Mouse (Mus musculus): Measurements from ENCODE around the gene Acacb.

The Acacb gene

DNA sequence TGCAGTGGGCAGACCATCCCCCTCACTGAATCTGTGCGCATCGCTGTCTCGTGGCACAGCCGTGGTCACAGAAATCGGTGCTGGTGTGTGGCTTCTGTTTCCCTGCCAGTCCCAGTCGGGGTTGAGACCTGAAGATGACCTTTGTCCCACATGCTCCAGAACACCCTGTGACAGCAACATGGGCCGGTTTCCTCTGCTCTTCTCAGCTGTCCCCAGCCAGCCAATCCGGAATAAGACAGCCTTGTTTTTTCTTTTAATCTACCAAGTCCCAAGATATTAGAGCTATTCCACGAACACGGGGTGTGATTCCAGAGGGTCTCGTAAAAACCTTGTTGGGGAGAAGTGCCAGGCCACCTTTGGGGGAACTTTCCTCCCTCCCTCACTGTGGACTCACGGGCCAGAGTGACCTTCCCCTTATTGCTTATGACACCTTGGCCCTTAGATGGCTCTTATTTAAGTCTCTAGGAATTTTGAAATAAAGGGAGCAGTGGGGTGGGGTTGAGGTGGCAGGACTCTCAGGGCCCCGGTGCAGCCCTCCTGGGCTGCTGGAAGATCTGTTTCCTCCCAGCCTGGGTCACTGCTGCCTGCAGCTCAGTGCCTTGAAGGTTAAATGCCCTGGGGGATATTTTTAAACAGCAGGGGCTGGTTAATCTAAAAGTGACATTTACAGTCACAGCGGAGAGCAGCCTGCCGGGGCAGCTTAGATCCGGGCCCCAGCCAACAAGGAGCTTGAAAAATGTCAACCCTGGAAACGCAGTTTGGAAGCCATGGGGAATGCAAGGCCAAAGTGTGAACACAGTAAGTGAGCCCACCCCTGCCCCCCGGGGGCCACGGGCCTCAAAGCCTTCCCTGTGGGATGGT is at the start of gene Acacb:
Acacb (plus strand) TSS at position 508 of the 861 bp plus-strand sequence.
- no peak for DNase-seq (ENCODE audit: low read depth)

- peak; percentile 83 for DNase-seq (ENCODE audit: low read depth)
These were observed 46.5 kb upstream of the Acacb start for GRCm38 (mm10) chr5:114099709-114100389.

GRCm38 (mm10) chr5:114100390-114101099 is 45.8 kb upstream of the Acacb start:
- no peak for DNase-seq (ENCODE audit: low read depth)

- no peak for DNase-seq (ENCODE audit: low read depth)
These were observed 44.5 kb upstream of the Acacb start for GRCm38 (mm10) chr5:114101873-114102272.

GRCm38 (mm10) chr5:114102807-114103206 is 43.5 kb upstream of the Acacb start:
- DNase-seq (ENCODE audit: low read depth): no peak

GRCm38 (mm10) chr5:114106391-114106935 is 39.9 kb upstream of the Acacb start:
- DNase-seq (ENCODE audit: low read depth): no peak

GRCm38 (mm10) chr5:114113334-114113733 is 33.0 kb upstream of the Acacb start:
- DNase-seq (ENCODE audit: low read depth): no peak

DNA sequence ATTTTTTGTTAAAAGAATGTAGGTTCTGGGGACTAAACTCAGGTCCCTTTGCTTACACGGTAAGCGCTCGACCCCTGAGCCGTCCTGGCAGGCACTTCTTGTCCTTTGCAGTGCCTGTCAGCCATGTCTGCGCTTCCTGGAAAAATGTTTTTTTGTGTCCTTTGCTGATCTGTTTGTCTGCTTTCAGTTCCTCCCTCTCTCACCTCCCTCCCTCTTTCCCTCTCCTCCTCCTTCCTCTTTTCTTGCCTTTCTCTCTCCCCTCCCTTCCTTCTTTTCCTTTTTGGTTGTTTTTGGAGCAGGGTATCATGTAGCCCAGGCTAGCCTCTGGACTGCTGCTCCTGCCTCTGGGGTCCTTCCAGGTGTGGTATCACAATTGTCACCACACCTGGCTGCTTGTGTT is 31.3 kb upstream of the Acacb start:
- no peak for DNase-seq (ENCODE audit: low read depth)

- DNase-seq (ENCODE audit: low read depth): no peak
These were observed 29.7 kb upstream of the Acacb start for GRCm38 (mm10) chr5:114116586-114116985.

DNA sequence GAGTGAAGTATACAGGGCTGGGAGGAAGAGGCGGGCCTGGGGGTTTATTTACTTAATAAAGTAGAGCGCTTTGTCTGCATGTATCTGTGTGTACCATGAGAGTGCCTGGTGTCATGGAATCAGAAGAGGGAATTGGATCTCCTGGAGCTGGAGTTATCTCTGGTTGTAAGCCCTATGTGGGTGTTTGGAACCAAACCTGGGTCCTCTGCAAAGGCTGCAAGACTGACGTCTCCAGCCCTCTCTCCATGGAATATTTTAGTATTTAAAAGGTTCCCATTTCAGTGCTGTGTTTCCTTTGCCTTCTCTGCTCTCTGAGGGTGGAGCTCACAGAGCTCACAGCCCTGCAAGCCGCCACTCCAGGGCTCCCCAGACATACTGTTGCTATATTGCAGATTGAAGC is 26.5 kb upstream of the Acacb start:
- no peak for DNase-seq (ENCODE audit: low read depth)

- DNase-seq (ENCODE audit: low read depth): no peak
These were observed 20.3 kb upstream of the Acacb start for GRCm38 (mm10) chr5:114126008-114126407.

DNA sequence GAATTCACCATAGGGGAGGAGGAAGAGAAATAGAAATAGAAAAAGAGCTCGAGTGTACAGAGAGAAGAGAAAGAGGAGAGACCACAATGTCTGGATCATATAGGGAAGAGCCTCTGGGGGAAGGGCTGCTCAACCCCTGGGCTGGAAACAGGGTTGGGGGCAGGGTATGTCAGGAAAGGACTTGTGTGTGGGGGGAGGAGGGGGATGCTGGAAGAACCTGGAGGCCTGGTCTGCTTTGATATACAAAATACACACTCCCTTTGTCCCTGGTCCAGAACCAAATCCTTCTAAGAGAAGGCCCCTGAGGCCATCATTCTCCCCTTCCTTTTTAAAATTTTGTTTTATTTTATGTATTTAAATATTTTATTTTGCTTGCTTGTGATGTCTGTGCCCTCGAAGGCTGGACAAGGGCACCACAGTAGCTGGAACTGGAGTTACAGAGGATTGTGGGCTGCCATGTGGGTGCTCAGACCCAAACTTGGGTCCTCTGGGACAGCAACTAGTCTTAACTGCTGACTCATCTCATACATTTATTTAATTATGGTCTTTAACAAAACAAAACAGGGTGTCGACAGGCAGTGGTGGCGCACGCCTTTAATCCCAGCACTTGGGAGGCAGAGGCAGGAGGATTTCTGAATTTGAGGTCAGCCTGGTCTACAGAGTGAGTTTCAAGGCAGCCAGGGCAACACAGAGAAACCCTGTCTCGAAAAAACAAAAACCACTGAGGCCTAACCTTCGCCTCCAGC is 19.7 kb upstream of the Acacb start:
- DNase-seq (ENCODE audit: low read depth): no peak

DNA sequence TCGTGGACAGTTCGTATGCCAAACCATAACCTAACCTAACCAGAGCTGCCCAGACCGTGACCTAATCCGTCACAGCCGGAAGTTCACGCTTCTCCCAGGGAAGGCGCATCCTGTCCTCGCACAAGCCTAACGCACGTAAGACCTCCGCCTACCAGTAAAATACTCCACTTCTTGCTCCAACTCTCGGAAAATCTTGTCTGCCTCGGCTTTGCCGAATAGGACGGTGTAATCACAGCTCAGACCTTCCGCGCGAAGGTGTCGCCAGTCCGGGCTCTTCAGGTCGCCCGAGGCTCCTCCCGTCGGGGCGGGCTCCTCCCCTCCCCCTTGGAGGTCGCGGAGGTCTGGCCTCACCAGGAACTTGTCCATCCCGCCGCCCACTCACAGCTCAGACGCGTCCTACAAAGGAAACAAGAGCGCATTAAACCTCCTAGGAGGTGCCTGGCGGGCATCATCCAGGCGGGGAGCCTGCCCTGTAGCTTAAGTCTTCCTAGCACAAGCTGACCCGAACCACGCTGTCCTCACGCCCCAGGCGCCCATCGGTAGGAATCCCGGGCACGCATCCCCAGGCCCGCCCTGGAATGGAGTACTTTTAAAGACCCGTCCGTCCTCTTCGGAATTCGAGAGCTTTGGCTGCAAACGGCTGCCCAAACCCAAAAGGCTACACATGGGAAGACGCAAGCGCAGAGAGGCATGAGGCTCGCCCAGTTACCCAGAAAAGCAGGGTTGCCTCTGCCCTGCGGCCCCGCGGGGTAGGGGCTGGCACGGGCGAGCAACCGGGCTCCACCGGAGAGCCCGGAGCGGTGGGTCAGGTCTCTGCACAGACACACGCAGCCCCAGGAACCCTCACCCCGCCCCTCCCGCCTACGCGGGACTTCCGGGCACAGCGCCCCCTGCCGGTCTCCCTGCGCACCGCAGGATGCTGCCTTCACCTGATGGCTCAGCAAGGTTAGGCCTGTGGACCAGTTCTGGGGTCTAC is 18.7 kb upstream of the Acacb start, which contains the start of gene Alkbh2:
Alkbh2 (minus strand) TSS at position 845 of the 976 bp plus-strand sequence.
- peak; percentile 62 for DNase-seq (ENCODE audit: low read depth)

DNA sequence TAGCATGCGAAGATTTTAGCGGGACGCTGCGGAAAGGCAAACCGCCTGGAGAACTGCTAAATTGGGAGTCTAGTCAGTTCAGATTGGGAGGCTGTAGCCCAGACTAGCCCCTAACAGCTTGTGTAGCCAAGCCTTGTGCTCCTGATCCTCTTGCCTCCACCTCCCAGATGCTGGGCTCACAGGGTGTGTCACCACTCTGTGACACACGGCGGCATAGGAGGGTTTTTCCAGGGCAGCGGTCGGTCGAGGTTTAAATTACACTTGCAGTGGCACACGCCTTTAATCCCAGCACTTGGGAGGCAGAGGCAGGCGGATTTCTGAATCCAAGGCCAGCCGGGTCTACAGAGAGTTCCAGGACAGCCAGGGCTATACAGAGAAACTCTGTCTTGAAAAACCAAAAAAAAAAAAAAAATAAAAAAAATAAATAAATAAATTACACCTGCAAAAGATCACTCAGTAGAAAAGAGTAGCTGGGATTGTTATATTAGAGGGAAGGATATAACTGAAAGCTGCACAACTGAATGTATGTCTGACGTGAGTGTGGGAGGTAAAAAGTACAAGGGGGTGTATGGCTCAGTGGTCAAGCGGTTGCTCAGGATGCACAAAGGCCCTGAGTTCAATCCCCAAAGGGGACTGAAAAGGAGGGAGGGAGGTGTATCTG is 16.7 kb upstream of the Acacb start:
- no peak for DNase-seq (ENCODE audit: low read depth)

DNA sequence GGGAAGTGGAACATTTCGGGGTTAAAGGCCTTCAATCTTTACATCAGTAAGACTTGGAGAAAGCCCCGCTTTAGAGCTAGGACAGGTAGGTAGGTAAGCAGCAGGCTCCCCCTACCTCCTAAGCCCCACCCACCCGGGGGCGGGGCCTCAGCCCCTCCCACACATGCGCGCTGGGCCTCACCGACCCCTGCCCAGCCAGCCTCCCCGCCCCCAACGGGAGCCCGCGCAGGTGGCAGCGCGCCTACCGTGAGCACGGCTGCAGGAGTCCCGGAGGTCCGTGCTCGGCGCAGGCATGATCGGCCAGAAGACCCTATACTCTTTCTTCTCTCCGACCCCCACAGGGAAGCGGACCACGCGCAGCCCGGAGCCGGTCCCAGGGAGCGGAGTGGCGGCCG is 16.1 kb upstream of the Acacb start, which contains the start of gene Ung:
Ung (plus strand) TSS at position 176 of the 395 bp plus-strand sequence.
- DNase-seq (ENCODE audit: low read depth): peak; percentile 30

DNA sequence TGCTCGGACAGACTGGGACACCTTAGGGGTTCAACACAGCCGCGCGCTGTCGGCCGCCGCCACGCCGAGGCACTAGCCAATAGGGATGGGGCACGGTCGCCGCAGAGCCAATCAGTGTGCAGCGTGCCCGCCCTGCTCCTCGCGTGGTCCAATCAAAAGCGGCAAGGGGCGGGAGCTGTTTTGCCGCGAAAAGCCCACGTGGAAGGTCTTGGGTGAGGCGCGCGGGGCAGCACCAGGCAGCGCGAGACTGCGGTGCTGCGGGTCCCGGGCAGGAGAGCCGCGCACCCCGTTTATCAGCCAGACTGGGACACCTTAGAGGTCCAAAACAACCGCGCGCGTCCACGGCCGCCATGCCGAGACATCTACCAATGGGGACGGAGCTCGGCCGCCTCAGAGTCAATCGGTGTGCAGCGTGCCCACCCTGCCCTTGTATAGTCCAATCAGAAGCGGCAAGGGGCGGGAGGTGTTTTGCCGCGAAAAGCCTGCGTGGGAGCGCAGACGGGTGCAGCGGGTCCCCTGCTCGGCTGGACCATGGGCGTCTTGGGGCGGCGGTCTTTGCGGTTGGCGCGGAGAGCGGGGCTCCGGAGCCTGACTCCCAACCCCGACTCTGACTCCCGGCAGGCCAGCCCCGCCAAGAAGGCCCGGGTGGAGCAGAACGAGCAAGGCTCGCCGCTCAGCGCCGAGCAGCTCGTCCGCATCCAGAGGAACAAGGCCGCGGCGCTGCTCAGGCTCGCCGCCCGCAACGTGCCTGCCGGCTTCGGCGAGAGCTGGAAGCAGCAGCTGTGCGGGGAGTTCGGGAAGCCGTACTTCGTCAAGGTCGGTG is 15.4 kb upstream of the Acacb start:
- DNase-seq (ENCODE audit: low read depth): peak; percentile 79

- DNase-seq (ENCODE audit: low read depth): peak; percentile 36
These were observed 14.9 kb upstream of the Acacb start for GRCm38 (mm10) chr5:114131521-114131840.

GRCm38 (mm10) chr5:114132841-114133240 is 13.5 kb upstream of the Acacb start:
- DNase-seq (ENCODE audit: low read depth): no peak

GRCm38 (mm10) chr5:114134091-114134534 is 12.2 kb upstream of the Acacb start:
- peak; percentile 48 for DNase-seq (ENCODE audit: low read depth)

Measured in c-Kit-positive CD71-negative TER-119-negative erythroid progenitor cells, embryonic 14.5 days (primary cell).